Mouse (Mus musculus): ENCODE measurements at regions not wholly inside any gene's neighbourhood (a gene's known extent, or its start where the extent isn't known, plus 50 kb on each side); places are given as distances from the start of the nearest gene placed in this dataset.

GRCm38 (mm10) chr3:15112177-15112838, 219.8 kb downstream of the Gm9733 start:
- no peak for TF ChIP-seq CTCF (IDR thresholded peaks at IDR 0.05)
- TF ChIP-seq EP300 (IDR thresholded peaks at IDR 0.05): no peak; the same call in 1 of the 2 replicates
